Mouse (Mus musculus): Measurements from ENCODE around the gene Dcst1.

- TF ChIP-seq TAL1 (IDR thresholded peaks at IDR 0.05; ENCODE audit: low read length) (no peak), GATA1 (IDR thresholded peaks at IDR 0.05; ENCODE audit: low read length) (no peak)
Observed at GRCm38 (mm10) chr3:89347916-89348315, 17.1 kb downstream of the Dcst1 start.
